Mouse (Mus musculus) erythroblast, embryonic 14.5 days (primary cell): Measurements from ENCODE around the gene Ylpm1. TPM values are rescaled to one million over a fixed set of nuclear protein-coding genes. Genes with fewer than 3 reads are reported as not detected.

Source experiments
- H3K27me3 ChIP-seq: 2 replicates; pipeline ENCODE4 v1.6.1; 2012; ENCODE audit warnings: inconsistent platforms; ENCODE audit not compliant: control insufficient read depth
- H3K36me3 ChIP-seq: 2 replicates; pipeline ENCODE4 v1.6.1; 2012; ENCODE audit warnings: mild to moderate bottlenecking, inconsistent platforms; ENCODE audit not compliant: control insufficient read depth
- H3K4me1 ChIP-seq: 2 replicates; pipeline ENCODE4 v1.6.1; 2012; ENCODE audit warnings: inconsistent platforms; ENCODE audit not compliant: control insufficient read depth
- H3K4me3 ChIP-seq: replicated peaks from 2 replicates; pipeline ENCODE3; 2012; ENCODE audit warnings: moderate library complexity, mild to moderate bottlenecking, inconsistent platforms
- H3K9me3 ChIP-seq: 2 replicates; pipeline ENCODE4 v1.6.1; 2012; ENCODE audit warnings: low read length, inconsistent platforms, mixed read lengths; ENCODE audit not compliant: control insufficient read depth
- GATA1 ChIP-seq: IDR thresholded peaks from 2 replicates; pipeline ENCODE4 v1.6.1; 2012; ENCODE audit warnings: low read length, inconsistent platforms, mixed read lengths
- TAL1 ChIP-seq: IDR thresholded peaks from 3 replicates; pipeline ENCODE4 v1.6.1; 2012; ENCODE audit warnings: low read length, inconsistent platforms, mixed read lengths
- polyA plus RNA-seq: library from polyadenylated mRNA; stranded (reverse); fragments of >175 nt; gene quantifications from 2 replicates; pipeline ENCODE4 v1.2.3, GENCODE M21; 2012

Ylpm1 gene
- polyA plus RNA-seq, 1 experiment, result 1.1 TPM

GRCm38 (mm10) chr12:85077100-85077499, 81.0 kb downstream of the Ylpm1 start:
- peaks cover 25% of the 10 kb centered on the region for H3K36me3 ChIP-seq
- no peaks in the 10 kb centered on the region for H3K9me3 ChIP-seq
- TF ChIP-seq GATA1 (no peak), TAL1 (no peak)
- H3K4me3 ChIP-seq, result no peak overlapping the region
- H3K27me3 ChIP-seq, result no peaks in the 10 kb centered on the region
- H3K4me1 ChIP-seq, result no peaks in the 10 kb centered on the region

DNA sequence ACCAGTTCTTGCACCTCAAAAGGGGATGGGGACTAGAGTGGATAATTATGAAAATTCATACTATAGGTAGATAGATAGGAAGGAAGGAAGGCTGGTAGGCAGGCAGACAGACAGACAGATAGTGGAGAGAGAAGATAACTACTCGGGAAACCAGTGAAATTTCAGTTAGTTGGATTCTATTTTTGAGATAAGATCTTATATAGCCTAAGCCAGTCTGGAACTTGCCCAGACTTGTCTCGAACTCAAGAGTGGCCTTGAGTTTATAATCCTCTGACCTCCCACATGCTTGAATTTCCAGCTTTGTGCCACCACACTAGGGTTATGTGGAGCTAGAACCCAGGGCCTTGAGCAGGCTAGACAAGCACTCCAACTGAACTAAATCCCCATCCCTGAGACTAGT, 88.1 kb downstream of the Ylpm1 start:
- TF ChIP-seq GATA1 (no peak), TAL1 (no peak)
- H3K4me3 ChIP-seq, result no peak overlapping the region
- H3K27me3 ChIP-seq, result no peaks in the 10 kb centered on the region

GRCm38 (mm10) chr12:85084941-85085340, 88.8 kb downstream of the Ylpm1 start:
- Histone ChIP-seq H3K27me3 (no peaks in the 10 kb centered on the region), H3K36me3 (peaks cover 27% of the 10 kb centered on the region), H3K4me1 (peaks cover 6% of the 10 kb centered on the region), H3K4me3 (no peak overlapping the region), H3K9me3 (peaks cover 5% of the 10 kb centered on the region)
- TF ChIP-seq GATA1 (no peak), TAL1 (no peak)

More for the DNA sequence above, 88.1 kb downstream of the Ylpm1 start:
- Histone ChIP-seq H3K4me1 (peaks cover 3% of the 10 kb centered on the region), H3K36me3 (peaks cover 20% of the 10 kb centered on the region), H3K9me3 (peaks cover 3% of the 10 kb centered on the region)

DNA sequence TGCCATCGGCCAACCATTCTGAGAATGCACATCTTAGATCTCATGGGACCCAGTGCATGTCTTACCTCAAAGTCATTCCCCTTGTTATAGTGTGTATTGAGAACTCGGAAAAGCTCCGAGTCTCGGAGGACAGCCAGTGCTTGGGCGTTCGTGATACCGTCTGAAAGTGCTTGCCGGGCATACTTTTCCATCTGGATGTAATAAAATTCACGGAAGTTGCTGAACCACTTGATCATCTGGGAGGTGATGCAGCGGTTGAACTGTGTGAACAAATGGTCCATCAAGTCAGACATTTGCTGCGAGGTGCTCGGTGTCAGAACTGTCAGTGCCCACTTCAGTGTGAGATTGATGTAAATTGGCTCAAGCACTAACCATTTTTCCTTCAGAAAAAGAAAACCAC, 91.7 kb downstream of the Ylpm1 start:
- H3K9me3 ChIP-seq, result peaks cover 5% of the 10 kb centered on the region
- TF ChIP-seq GATA1, result no peak

DNA sequence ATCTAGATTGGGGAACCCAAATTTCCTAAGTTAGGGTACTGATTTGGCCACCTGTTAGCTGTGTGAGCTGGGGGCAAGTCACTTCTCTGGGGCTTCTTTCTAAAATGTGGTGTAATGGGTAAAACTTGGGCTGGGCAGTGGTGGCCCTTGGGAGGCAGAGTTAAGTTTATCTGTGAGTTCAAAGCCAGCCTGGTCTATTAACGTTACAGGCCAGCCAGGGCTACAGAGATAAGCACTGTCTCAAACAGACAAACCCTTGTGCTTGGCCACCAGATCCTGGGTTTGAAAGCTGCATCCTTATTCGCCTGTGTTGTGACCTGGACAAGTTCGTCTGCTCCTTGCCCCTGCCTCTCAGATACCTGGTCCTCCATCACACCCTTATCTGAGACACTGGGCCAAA, 95.1 kb downstream of the Ylpm1 start:
- H3K27me3 ChIP-seq, result no peaks in the 10 kb centered on the region

More for the DNA sequence above, 91.7 kb downstream of the Ylpm1 start:
- H3K36me3 ChIP-seq, result peaks cover 27% of the 10 kb centered on the region
- H3K27me3 ChIP-seq, result no peaks in the 10 kb centered on the region
- H3K4me3 ChIP-seq, result no peak overlapping the region
- peaks cover 26% of the 10 kb centered on the region for H3K4me1 ChIP-seq

DNA sequence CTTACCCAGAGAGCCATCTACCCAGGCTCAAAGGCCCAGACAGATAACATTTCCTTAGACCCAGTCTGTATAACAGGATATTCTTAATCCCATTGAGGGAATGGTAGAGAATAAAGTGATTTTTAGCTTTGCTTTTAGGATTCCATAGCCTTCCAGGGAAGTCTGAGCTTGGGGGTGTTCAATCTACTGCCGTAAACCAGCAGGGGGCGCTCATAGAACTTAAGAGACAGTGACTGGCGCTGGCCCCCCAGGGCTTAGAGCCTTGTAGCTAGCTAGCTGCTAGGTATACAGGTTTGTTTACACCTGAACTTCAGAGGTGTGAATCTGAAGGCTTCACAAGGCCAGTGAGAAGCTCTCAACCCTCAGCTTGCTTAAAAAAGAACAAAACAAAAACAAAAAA, 96.1 kb downstream of the Ylpm1 start:
- no peak for TF ChIP-seq TAL1
- H3K4me3 ChIP-seq, result no peak overlapping the region
- no peaks in the 10 kb centered on the region for H3K27me3 ChIP-seq
- peaks cover 5% of the 10 kb centered on the region for H3K9me3 ChIP-seq
- H3K36me3 ChIP-seq, result peaks cover 23% of the 10 kb centered on the region
- peaks cover 29% of the 10 kb centered on the region for H3K4me1 ChIP-seq

More for the DNA sequence above, 95.1 kb downstream of the Ylpm1 start:
- TF ChIP-seq TAL1, result no peak
- TF ChIP-seq GATA1, result no peak
- Histone ChIP-seq H3K4me3 (no peak overlapping the region), H3K9me3 (peaks cover 5% of the 10 kb centered on the region), H3K36me3 (peaks cover 27% of the 10 kb centered on the region), H3K4me1 (peaks cover 28% of the 10 kb centered on the region)

GRCm38 (mm10) chr12:85094010-85094409, 97.9 kb downstream of the Ylpm1 start:
- peaks cover 9% of the 10 kb centered on the region for H3K36me3 ChIP-seq
- H3K27me3 ChIP-seq, result no peaks in the 10 kb centered on the region
- TF ChIP-seq GATA1 (no peak), TAL1 (no peak)
- peaks cover 30% of the 10 kb centered on the region for H3K4me1 ChIP-seq
- peaks cover 4% of the 10 kb centered on the region for H3K9me3 ChIP-seq
- H3K4me3 ChIP-seq, result no peak overlapping the region

DNA sequence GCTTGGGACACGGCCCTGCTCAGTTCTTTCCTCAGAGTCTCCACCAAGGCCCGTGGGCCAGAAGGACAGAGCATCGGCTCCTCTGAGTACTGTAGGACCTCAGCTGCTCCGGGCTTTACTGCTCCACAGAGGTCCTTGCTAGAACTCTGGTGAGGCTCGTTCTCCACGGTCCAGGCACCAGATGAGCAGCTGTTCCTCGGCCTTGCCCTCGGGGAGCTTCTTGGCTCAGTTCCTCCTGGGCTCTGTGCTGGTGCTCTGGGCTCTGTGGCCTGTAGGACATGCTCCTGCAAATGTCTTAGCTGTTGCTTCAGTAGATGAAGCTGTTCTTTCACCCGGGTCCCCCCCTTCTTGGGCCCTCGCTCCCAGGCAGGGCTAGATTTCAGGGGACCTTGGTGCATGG, 98.6 kb downstream of the Ylpm1 start:
- Histone ChIP-seq H3K4me3 (no peak overlapping the region), H3K27me3 (no peaks in the 10 kb centered on the region), H3K9me3 (no peaks in the 10 kb centered on the region), H3K4me1 (peaks cover 29% of the 10 kb centered on the region), H3K36me3 (peaks cover 2% of the 10 kb centered on the region)
- no peak for TF ChIP-seq TAL1
- TF ChIP-seq GATA1, result no peak

GRCm38 (mm10) chr12:85095146-85095545, 99.0 kb downstream of the Ylpm1 start:
- H3K27me3 ChIP-seq, result no peaks in the 10 kb centered on the region
- H3K9me3 ChIP-seq, result no peaks in the 10 kb centered on the region
- no peak overlapping the region for H3K4me3 ChIP-seq
- no peaks in the 10 kb centered on the region; the same call in none of the 2 replicates for H3K36me3 ChIP-seq
- peaks cover 27% of the 10 kb centered on the region for H3K4me1 ChIP-seq
- TF ChIP-seq TAL1 (no peak), GATA1 (no peak)

- no peaks in the 10 kb centered on the region for H3K9me3 ChIP-seq
- peaks cover 20% of the 10 kb centered on the region for H3K4me1 ChIP-seq
- no peaks in the 10 kb centered on the region for H3K27me3 ChIP-seq
- H3K36me3 ChIP-seq, result no peaks in the 10 kb centered on the region; the same call in none of the 2 replicates
- TF ChIP-seq GATA1, result no peak
- TF ChIP-seq TAL1, result no peak
- H3K4me3 ChIP-seq, result no peak overlapping the region
Measured at GRCm38 (mm10) chr12:85095859-85096258, 99.7 kb downstream of the Ylpm1 start.
